Mouse (Mus musculus): ENCODE measurements at regions not wholly inside any gene's neighbourhood (a gene's known extent, or its start where the extent isn't known, plus 50 kb on each side); places are given as distances from the start of the nearest gene placed in this dataset. TPM values are rescaled to one million over a fixed set of nuclear protein-coding genes. Genes with fewer than 3 reads are reported as not detected.

DNA sequence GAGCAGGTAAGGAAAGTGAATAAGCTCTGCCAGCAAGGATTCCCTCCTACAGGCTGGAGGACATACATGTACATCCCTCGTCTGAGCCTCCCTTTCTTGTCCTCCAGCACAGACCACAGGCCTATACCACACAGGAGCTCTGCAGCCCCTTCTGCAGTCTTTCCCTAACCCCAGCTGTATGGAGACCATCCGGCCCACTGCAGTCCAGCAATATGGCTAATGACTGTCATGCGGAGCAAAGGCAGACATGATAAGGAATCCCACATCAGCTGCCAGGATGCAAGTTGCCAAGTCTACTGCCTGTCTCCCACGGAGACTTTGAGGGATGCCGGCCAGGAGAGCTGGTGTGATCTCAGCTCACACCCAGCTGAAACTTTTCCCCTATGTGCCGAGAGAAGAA is 50.5 kb upstream of the Man2a1 start:
- H3K4me1 ChIP-seq (ENCODE audit: insufficient read depth, low read depth, low read length) = no peaks in the 10 kb centered on the region
- H3K36me3 ChIP-seq (ENCODE audit: insufficient read depth, low read length) = no peaks in the 10 kb centered on the region
- no peak for ATAC-seq
- no peak overlapping the region for H3K4me2 ChIP-seq (replicated peaks; ENCODE audit: low read depth, low read length)
- H3K27ac ChIP-seq (ENCODE audit: low read length) = no peak overlapping the region
- H3K9me3 ChIP-seq (ENCODE audit: low read length) = no peaks in the 10 kb centered on the region
- WGBS = 63% methylated on average over 6 of the region's 6 CpGs
- H3K4me3 ChIP-seq (ENCODE audit: low read depth, low read length) = no peak overlapping the region
- H3K9ac ChIP-seq (replicated peaks; ENCODE audit: low read depth) = no peak overlapping the region
- TF ChIP-seq EP300 (IDR thresholded peaks at IDR 0.05) (no peak), CTCF (IDR thresholded peaks at IDR 0.05) (no peak)
- no peaks in the 10 kb centered on the region for H3K27me3 ChIP-seq (replicated peaks; ENCODE audit: insufficient read depth, low read length)
- DNase-seq (ENCODE audit: low spot score) = no peak

Small RNAs in the stretch of these regions (microRNA-seq; reads per million reads assigned to microRNA genes)
- gene Mir6420 = not detected

Measured in lung, postnatal 0 days (tissue).